15 mouse cellular contexts compared by ENCODE assay signal in genomic region chr3:116078490-116078889, GRCm38 (mm10). TPM values are rescaled to one million over a fixed set of nuclear protein-coding genes. Genes with fewer than 3 reads are reported as not detected.
DNase-seq lines count a peak whose midpoint lies in the region; ATAC-seq and TF ChIP-seq lines count a peak whose summit lies in the region.
"Had no signal": no experiment of that assay in that cellular context is flagged by ENCODE, and none has a peak within 500 bp of the region (broad histone marks: within the 10 kb centered on the region; RNA-seq: fewer than 3 reads in every experiment).

No protein-coding gene starts in this region.

- ATAC-seq in frontal cortex, adult (ENCODE audit: low TSS enrichment): peak; percentile 95
- no peak for ATAC-seq in liver, postnatal 0 days
- ATAC-seq: forebrain, embryonic 15.5 days had no signal

- DNase-seq in frontal cortex, postnatal 14 days (ENCODE audit: low spot score in 2 of 2): no peak
- DNase-seq in liver, postnatal 0 days: no peak
- DNase-seq in liver: no peak
- peak; percentile 4 for DNase-seq in A20 (ENCODE audit: low read depth, low spot score)
- peak; percentile 12 for DNase-seq in adipocyte (ENCODE audit: low spot score)
- no peak for DNase-seq in thymus, postnatal 10 days (ENCODE audit: low spot score in 2 of 2)
- DNase-seq: heart, postnatal 4 days; kidney, adult 11 months; lung, postnatal 10 days had no signal

- no peak overlapping the region for H3K4me3 ChIP-seq in liver, postnatal 0 days (ENCODE audit: low read depth, low read length)
- H3K4me3 ChIP-seq: embryonic facial prominence, embryonic 13.5 days; forebrain, embryonic 15.5 days; midbrain, embryonic 12.5 days; neural tube, embryonic 13.5 days had no signal

- H3K9ac ChIP-seq in liver, postnatal 0 days (replicated peaks): no peak overlapping the region
- H3K9ac ChIP-seq: embryonic facial prominence, embryonic 13.5 days; forebrain, embryonic 15.5 days; midbrain, embryonic 12.5 days; neural tube, embryonic 13.5 days had no signal

- H3K4me2 ChIP-seq in liver, postnatal 0 days (ENCODE audit: low read depth, low read length): no peak overlapping the region
- H3K4me2 ChIP-seq: embryonic facial prominence, embryonic 13.5 days; forebrain, embryonic 15.5 days; midbrain, embryonic 12.5 days; neural tube, embryonic 13.5 days had no signal

- H3K27ac ChIP-seq in liver, postnatal 0 days (ENCODE audit: low read depth): no peak overlapping the region
- H3K27ac ChIP-seq: embryonic facial prominence, embryonic 13.5 days; forebrain, embryonic 15.5 days; midbrain, embryonic 12.5 days; neural tube, embryonic 13.5 days had no signal

- H3K9me3 ChIP-seq in liver, postnatal 0 days (ENCODE audit: low read length): no peaks in the 10 kb centered on the region
- H3K9me3 ChIP-seq: embryonic facial prominence, embryonic 13.5 days; forebrain, embryonic 15.5 days; G1E; midbrain, embryonic 12.5 days; neural tube, embryonic 13.5 days had no signal

- no peaks in the 10 kb centered on the region for H3K27me3 ChIP-seq in liver, postnatal 0 days (ENCODE audit: insufficient read depth, low read length)
- H3K27me3 ChIP-seq: embryonic facial prominence, embryonic 13.5 days; forebrain, embryonic 15.5 days; midbrain, embryonic 12.5 days; neural tube, embryonic 13.5 days had no signal

- no peak for TF ChIP-seq EP300 in liver, postnatal 0 days (IDR thresholded peaks at IDR 0.05; ENCODE audit: low read depth)

- no peaks in the 10 kb centered on the region for H3K36me3 ChIP-seq in liver, postnatal 0 days (replicated peaks; ENCODE audit: insufficient read depth, low read length)
- H3K36me3 ChIP-seq: embryonic facial prominence, embryonic 13.5 days; forebrain, embryonic 15.5 days; G1E; midbrain, embryonic 12.5 days; neural tube, embryonic 13.5 days had no signal

- peak; percentile 32 for TF ChIP-seq CTCF in liver, postnatal 0 days (IDR thresholded peaks at IDR 0.05; ENCODE audit: low read depth)

- H3K4me1 ChIP-seq in liver, postnatal 0 days (ENCODE audit: insufficient read depth): no peaks in the 10 kb centered on the region
- H3K4me1 ChIP-seq: embryonic facial prominence, embryonic 13.5 days; forebrain, embryonic 15.5 days; midbrain, embryonic 12.5 days had no signal

- WGBS in liver, postnatal 0 days (ENCODE audit: insufficient replicate concordance): 56% methylated on average over 4 of the region's 4 CpGs

RNA-seq across cellular contexts. Expression of gene Vcam1, which starts 51.0 kb away (rescaled TPM):
- polyA plus RNA-seq in liver, postnatal 0 days (2015; fragmentation: Nextera tagmentation; extraction: Ambion mirVana): 88.6 and 93.4 TPM in 2 replicates
- polyA plus RNA-seq: G1E had no signal

Comparison
In these comparisons a context has a peak if more than half of its experiments do, and no peak if none do; other contexts are left out.
1. DNase-seq: peak in A20 (single experiment) and adipocyte (single experiment); none in frontal cortex, postnatal 14 days (0 of 2), liver, postnatal 0 days (single experiment), liver (single experiment) and thymus, postnatal 10 days (0 of 2).